Comparison of ENCODE assay signal across 9 mouse cellular contexts in genomic region chr4:135179077-135179481, GRCm38 (mm10). TPM values are rescaled to one million over a fixed set of nuclear protein-coding genes. Genes with fewer than 3 reads are reported as not detected.
DNase-seq lines count a peak whose midpoint lies in the region; ATAC-seq and TF ChIP-seq lines count a peak whose summit lies in the region.
"Had no signal": no experiment of that assay in that cellular context is flagged by ENCODE, and none has a peak within 500 bp of the region (broad histone marks: within the 10 kb centered on the region; RNA-seq: fewer than 3 reads in every experiment).

No protein-coding gene starts in this region.

- H3K79me2 ChIP-seq in myocyte (ENCODE audit: control insufficient read depth, insufficient read depth) = no peaks in the 10 kb centered on the region

- TF ChIP-seq CTCF in liver, embryonic 14.5 days (IDR thresholded peaks at IDR 0.05; ENCODE audit: low read depth) = peak; percentile 71

- DNase-seq in embryo, embryonic 10 days (ENCODE audit: low spot score) = peak; percentile 50
- no peak for DNase-seq in embryo, embryonic 9.5 days (ENCODE audit: extremely low spot score)
- DNase-seq in liver, embryonic 14.5 days (ENCODE audit: low read depth in 3 of 3, low spot score in 3 of 3) = no peak
- DNase-seq in liver = no peak
- no peak for DNase-seq in cerebellum, adult 9-11 months
- DNase-seq in urinary bladder, postnatal 10 days (ENCODE audit: low spot score) = no peak

- no peaks in the 10 kb centered on the region for H3K9me3 ChIP-seq in liver, embryonic 14.5 days (ENCODE audit: control insufficient read depth, low read length)

- H3K27me3 ChIP-seq in liver, embryonic 14.5 days (ENCODE audit: control insufficient read depth, insufficient read depth, low read length) = no peaks in the 10 kb centered on the region
- no peaks in the 10 kb centered on the region for H3K27me3 ChIP-seq in myocyte (ENCODE audit: control insufficient read depth, insufficient read depth, insufficient read length)

- no peak overlapping the region for H3ac ChIP-seq in myocyte (ENCODE audit: control insufficient read depth, insufficient read length)

- ATAC-seq in liver, embryonic 14.5 days (ENCODE audit: insufficient read depth) = no peak
- 0 out of 2 replicates have a peak, but pooled peaks have one; percentile 39 for ATAC-seq in erythroblast, adult 5-6 weeks (replicated peaks; ENCODE audit: low FRiP score, poor library complexity, severe bottlenecking)

- WGBS in liver, embryonic 14.5 days (ENCODE audit: insufficient replicate concordance) = 16% methylated on average over 5 of the region's 5 CpGs

- H3K4me2 ChIP-seq in liver, embryonic 14.5 days (ENCODE audit: low read depth) = no peak overlapping the region
- no peak overlapping the region for H3K4me2 ChIP-seq in myocyte (ENCODE audit: low read depth)

- H3K4me3 ChIP-seq in liver, embryonic 14.5 days (ENCODE audit: insufficient read depth in 1 of 2, low read depth in 2 of 2, low read length in 2 of 2) = no peak overlapping the region
- no peak overlapping the region for H3K4me3 ChIP-seq in myocyte
- H3K4me3 ChIP-seq: erythroblast, embryonic 14.5 days had no signal

- no peaks in the 10 kb centered on the region for H3K4me1 ChIP-seq in liver, embryonic 14.5 days (replicated peaks; ENCODE audit: control insufficient read depth in 2 of 2, insufficient read depth in 2 of 2, low read length in 1 of 2)

- no peak overlapping the region for H3K9ac ChIP-seq in liver, embryonic 14.5 days (replicated peaks)

- no peak for TF ChIP-seq POLR2A in myocyte (IDR thresholded peaks at IDR 0.05; ENCODE audit: insufficient read length, low read depth)

- no peaks in the 10 kb centered on the region for H3K36me3 ChIP-seq in liver, embryonic 14.5 days (replicated peaks; ENCODE audit: control insufficient read depth, insufficient read depth, low read depth)
- peaks cover 4% of the 10 kb centered on the region for H3K36me3 ChIP-seq in myocyte (ENCODE audit: control insufficient read depth, insufficient read depth)

- no peak overlapping the region for H3K27ac ChIP-seq in liver, embryonic 14.5 days

- no peak for TF ChIP-seq EP300 in liver, embryonic 14.5 days (IDR thresholded peaks at IDR 0.05; ENCODE audit: low read depth)

TF ChIP-seq in myocyte, 11 proteins besides CTCF, POLR2A, EP300 and RAD21:
- TF ChIP-seq TCF12 (IDR thresholded peaks at IDR 0.05; ENCODE audit: insufficient read depth, poor library complexity, severe bottlenecking) = no peak
- peak; percentile 32 for TF ChIP-seq POLR2AphosphoS2 (IDR thresholded peaks at IDR 0.05; ENCODE audit: insufficient read length, low read depth)

RNA-seq across cellular contexts. Expression of gene Runx3, which starts 58.6 kb away (rescaled TPM):
- 1.2 and 1.3 TPM in 2 replicates for polyA plus RNA-seq in liver, embryonic 14.5 days (2012; rRNA removed)
- polyA plus RNA-seq in liver, embryonic 14.5 days (2014; fragmentation: Nextera tagmentation; extraction: Ambion mirVana) = 0.99 and 1.00 TPM in 2 replicates
- 7.3 and 9.8 TPM in 2 replicates for total RNA-seq in erythroblast, adult 5-6 weeks (2015; ENCODE audit: low replicate concordance)
- total RNA-seq in erythroblast, adult 5-6 weeks (2017; ENCODE audit: low replicate concordance) = 0.51 and 0.84 TPM in 2 replicates
- 19.6 TPM for polyA plus RNA-seq in myocyte (2012; fragmentation: generic; extraction: Trizol)
